Mouse (Mus musculus) liver, postnatal 0 days (tissue): ENCODE data around the gene Ptprd.

Experiments
- CTCF ChIP-seq: sonication (generic); IDR thresholded peaks from 2 replicates; pipeline ENCODE4 v1.5.1; 2016; ENCODE audit warnings: antibody characterized with exemption, low read depth
- EP300 ChIP-seq: IDR thresholded peaks from 2 replicates; pipeline ENCODE4 v1.6.1; 2016; ENCODE audit warnings: antibody characterized with exemption, low read depth, mild to moderate bottlenecking

DNA sequence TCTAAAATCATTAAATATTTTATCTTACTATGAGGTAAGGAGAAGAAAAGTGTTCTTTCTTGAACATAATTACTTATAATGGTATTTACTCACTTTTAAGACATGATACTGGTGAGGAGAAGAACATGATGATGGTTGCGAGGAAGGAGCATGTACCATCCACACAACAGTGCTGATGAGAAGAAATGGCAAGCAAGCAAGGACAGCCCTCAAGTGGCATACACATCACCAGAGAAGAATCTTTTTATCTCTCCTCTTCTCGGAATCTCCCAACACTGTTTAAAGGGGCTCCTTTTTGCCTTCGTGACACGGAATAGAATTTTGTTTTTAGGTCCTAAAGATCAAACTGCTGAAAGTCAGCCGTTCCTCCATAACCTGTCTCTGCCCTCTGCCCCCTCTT, 1973.2 kb downstream of the Ptprd start:
- TF ChIP-seq CTCF (no peak), EP300 (no peak)
